Mouse (Mus musculus) G1E (cell line): ENCODE data around the gene Crybb3.

Experiments
- CTCF ChIP-seq: IDR thresholded peaks from 2 replicates; pipeline ENCODE4 v1.5.1; 2012; ENCODE audit warnings: low read depth, low read length, inconsistent platforms, mixed read lengths
- GATA1 ChIP-seq: IDR thresholded peaks from 2 replicates; pipeline ENCODE4 v1.6.1; 2012; ENCODE audit warnings: borderline replicate concordance, low read length, inconsistent platforms, mixed read lengths
- GATA2 ChIP-seq: IDR thresholded peaks from 2 replicates; pipeline ENCODE4 v1.6.1; 2012; ENCODE audit warnings: low read depth, low read length, inconsistent platforms, borderline replicate concordance
- POLR2AphosphoS5 ChIP-seq: IDR thresholded peaks from 2 replicates; pipeline ENCODE4 v1.6.1; 2012; ENCODE audit warnings: low read depth, low read length, inconsistent platforms; ENCODE audit not compliant: insufficient replicate concordance
- TAL1 ChIP-seq: conservative IDR thresholded peaks from 2 replicates; pipeline ENCODE4 v1.6.1; 2012; ENCODE audit warnings: low read depth, low read length, inconsistent platforms, mixed read lengths

- TF ChIP-seq CTCF: no peak
- TF ChIP-seq TAL1: no peak
- TF ChIP-seq POLR2AphosphoS5: no peak
- TF ChIP-seq GATA1: no peak
- no peak for TF ChIP-seq GATA2
These were observed 51.3 kb downstream of the Crybb3 start for GRCm38 (mm10) chr5:113030082-113030481.
